Mouse (Mus musculus) liver, adult 2 months (tissue): ENCODE data around the gene Ssh1. TPM values are rescaled to one million over a fixed set of nuclear protein-coding genes. Genes with fewer than 3 reads are reported as not detected.

Source experiments
- DNase-seq: peaks from one replicate; pipeline ENCODE4 v3.0.0-alpha.2; 2011; ENCODE audit warnings: low read depth, low spot score; ENCODE audit errors: extremely low read depth
- H3K27ac ChIP-seq: fragments of 200-500 bp; replicated peaks from 2 replicates; pipeline ENCODE4 v1.5.1; 2012; ENCODE audit warnings: low read depth, mild to moderate bottlenecking, control low read depth, inconsistent platforms, low read length; ENCODE audit not compliant: insufficient read depth
- H3K27me3 ChIP-seq: fragments of 200-500 bp; 2 replicates; pipeline ENCODE4 v1.6.1; 2012; ENCODE audit warnings: mild to moderate bottlenecking, moderate library complexity, low read length, inconsistent platforms; ENCODE audit not compliant: control insufficient read depth, insufficient read depth
- H3K36me3 ChIP-seq: fragments of 200-500 bp; 2 replicates; pipeline ENCODE4 v1.6.1; 2012; ENCODE audit warnings: low read length, inconsistent platforms; ENCODE audit not compliant: control insufficient read depth, insufficient read depth
- H3K4me1 ChIP-seq: fragments of 200-500 bp; 2 replicates; pipeline ENCODE4 v1.6.1; 2011; ENCODE audit warnings: low read length; ENCODE audit not compliant: control insufficient read depth, insufficient read depth
- H3K4me3 ChIP-seq: fragments of 200-500 bp; 2 replicates; pipeline ENCODE4 v1.5.1; 2011; ENCODE audit warnings: low read depth, mild to moderate bottlenecking, control low read depth, low read length, moderate library complexity; ENCODE audit not compliant: insufficient read depth
- H3K79me2 ChIP-seq: fragments of 200-500 bp; 2 replicates; pipeline ENCODE4 v1.6.1; 2012; ENCODE audit warnings: inconsistent platforms, mild to moderate bottlenecking, low read length, moderate library complexity; ENCODE audit not compliant: control insufficient read depth, insufficient read depth
- H3K9ac ChIP-seq: fragments of 200-500 bp; 2 replicates; pipeline ENCODE4 v1.6.1; 2012; ENCODE audit warnings: low read depth, mild to moderate bottlenecking, control low read depth, inconsistent platforms, low read length
- CTCF ChIP-seq: fragments of 200-500 bp; IDR thresholded peaks from 2 replicates; pipeline ENCODE4 v1.5.1; 2011; ENCODE audit warnings: low read depth, low read length, control low read depth
- POLR2A ChIP-seq: fragments of 200-500 bp; IDR thresholded peaks from 2 replicates; pipeline ENCODE4 v1.6.1; 2011; ENCODE audit warnings: low read length, control low read depth; ENCODE audit not compliant: insufficient read depth; ENCODE audit errors: extremely low read depth
- WGBS: fragments of 180-500 bp; shearing (Covaris S2); methylation state at CpG from one replicate; pipeline ENCODE4 v1.1.7; 2018; 5-methylcytosine and 5-hydroxymethylcytosine counted together
- polyA plus RNA-seq: library from polyadenylated mRNA; depleted of rRNA; stranded (reverse); fragments of >200 nt; gene quantifications from 2 replicates; pipeline ENCODE4 v1.2.3, GENCODE M21; 2012
- total RNA-seq: library from RNA; depleted of rRNA; stranded (reverse); fragments of >200 nt; gene quantifications from 2 replicates; pipeline ENCODE4 v1.2.3, GENCODE M21; 2014

Gene Ssh1
- total and polyA plus RNA-seq, 2 experiments = 1.6 to 5.5 TPM

DNA sequence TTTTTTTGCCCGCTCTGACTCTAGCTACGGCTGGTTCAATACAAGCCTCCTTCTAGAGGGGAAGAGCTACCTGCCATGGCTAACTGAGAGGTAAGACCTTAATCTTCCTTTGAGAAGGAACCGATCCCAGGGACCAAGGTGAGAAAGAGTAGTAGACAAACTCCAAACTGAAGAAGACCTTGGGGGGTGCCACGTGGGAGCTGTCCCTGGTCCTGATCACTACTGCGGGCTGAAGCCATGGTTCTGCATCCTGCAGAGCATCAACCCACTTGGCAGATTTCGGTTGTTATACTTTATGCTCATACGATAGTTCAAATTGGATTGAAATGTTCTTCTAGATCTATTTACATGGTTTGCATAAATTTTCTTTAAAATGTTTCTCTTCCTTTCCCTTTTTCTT lies 21.4 kb upstream of the Ssh1 start:
- DNase-seq = no peak
- H3K4me3 ChIP-seq = no peak overlapping the region
- WGBS = 68% methylated on average over 7 of the region's 7 CpGs
- no peak overlapping the region for H3K27ac ChIP-seq
- no peak overlapping the region for H3K9ac ChIP-seq
- no peaks in the 10 kb centered on the region for H3K79me2 ChIP-seq
- TF ChIP-seq CTCF = no peak
- TF ChIP-seq POLR2A = no peak
- H3K4me1 ChIP-seq = no peaks in the 10 kb centered on the region
- H3K27me3 ChIP-seq = no peaks in the 10 kb centered on the region
- no peaks in the 10 kb centered on the region for H3K36me3 ChIP-seq

DNA sequence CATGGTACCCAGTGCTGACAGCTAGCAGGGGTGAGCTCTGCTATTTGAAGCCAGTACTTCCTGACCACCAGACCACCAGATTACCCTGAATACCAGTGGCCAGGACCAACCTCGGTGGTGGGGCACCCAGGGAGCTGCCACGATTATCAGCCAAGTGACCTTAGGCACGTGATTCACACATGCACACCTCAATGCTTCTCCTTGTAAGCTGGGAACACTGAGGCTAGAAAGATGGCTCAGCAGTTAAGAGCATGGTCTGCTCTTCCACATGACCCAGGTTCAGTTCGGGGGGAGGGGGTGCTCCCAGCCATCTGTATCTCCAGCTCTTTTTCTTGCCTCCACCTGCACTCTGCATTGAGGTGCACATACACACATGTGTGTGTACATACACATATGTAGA lies 15.4 kb upstream of the Ssh1 start:
- no peaks in the 10 kb centered on the region for H3K36me3 ChIP-seq
- 65% methylated on average over 4 of the region's 4 CpGs for WGBS
- no peaks in the 10 kb centered on the region for H3K4me1 ChIP-seq
- no peak for DNase-seq
- no peak overlapping the region for H3K9ac ChIP-seq
- H3K27me3 ChIP-seq = no peaks in the 10 kb centered on the region
- no peak overlapping the region for H3K27ac ChIP-seq
- H3K4me3 ChIP-seq = no peak overlapping the region
- H3K79me2 ChIP-seq = no peaks in the 10 kb centered on the region
- TF ChIP-seq POLR2A (no peak), CTCF (no peak)

DNA sequence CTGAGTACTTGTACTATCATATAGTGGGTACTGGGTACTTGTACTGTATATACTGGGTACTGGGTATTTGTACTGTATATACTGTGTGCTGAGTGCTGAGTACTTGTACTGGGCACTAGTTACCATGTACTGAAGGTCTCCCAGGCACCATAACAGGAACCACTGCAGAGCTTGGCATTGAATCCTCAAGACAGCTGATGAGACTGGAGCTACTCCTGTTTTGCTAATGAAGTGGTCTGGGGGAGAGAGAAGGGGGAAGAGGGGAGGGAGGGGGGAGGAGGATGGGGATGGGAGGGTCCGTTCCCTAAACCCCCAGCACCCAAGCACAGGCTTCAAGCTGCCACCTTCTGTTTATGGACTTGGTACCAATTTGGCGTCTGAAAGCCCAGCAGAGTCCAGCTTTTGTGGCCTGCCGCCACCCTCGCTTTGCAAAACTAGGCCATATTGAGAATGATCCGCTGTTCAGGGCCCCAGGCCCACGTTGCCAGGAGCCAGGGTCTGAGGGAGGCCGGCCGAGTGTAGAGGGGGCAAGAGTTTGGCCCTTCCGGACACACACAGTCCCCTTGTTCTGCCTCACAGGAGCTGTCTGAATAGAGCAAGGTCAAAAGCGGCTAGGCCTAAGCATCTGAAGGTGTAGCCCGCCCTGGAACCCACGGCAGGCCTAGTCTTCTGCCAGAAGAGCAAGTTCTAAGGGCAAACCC lies 14.2 kb upstream of the Ssh1 start:
- no peak overlapping the region for H3K4me3 ChIP-seq
- H3K36me3 ChIP-seq = no peaks in the 10 kb centered on the region
- H3K9ac ChIP-seq = no peak overlapping the region
- no peaks in the 10 kb centered on the region for H3K79me2 ChIP-seq
- DNase-seq = no peak
- TF ChIP-seq POLR2A (no peak), CTCF (no peak)
- H3K4me1 ChIP-seq = no peaks in the 10 kb centered on the region
- no peak overlapping the region for H3K27ac ChIP-seq
- 96% methylated on average over 12 of the region's 12 CpGs for WGBS
- H3K27me3 ChIP-seq = no peaks in the 10 kb centered on the region

DNA sequence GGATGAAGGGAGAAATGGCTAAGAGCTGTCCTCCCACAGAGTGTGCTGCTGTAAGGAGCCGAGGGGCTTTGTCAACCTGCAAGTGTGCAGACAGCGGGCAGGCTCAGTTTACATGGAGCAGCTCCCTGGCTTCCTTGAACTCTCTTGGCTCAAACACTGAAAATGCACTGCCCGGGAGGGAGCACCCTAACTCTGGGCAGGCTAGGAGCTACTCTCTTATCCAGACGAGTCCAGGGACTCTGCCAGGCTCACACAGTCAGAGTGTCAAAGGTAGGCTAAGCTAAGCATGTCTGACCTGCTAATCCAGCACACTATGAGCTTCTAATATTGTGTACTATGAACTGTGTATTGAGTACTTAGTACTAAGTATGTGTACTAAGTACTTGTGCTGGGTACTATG lies 13.3 kb upstream of the Ssh1 start:
- H3K79me2 ChIP-seq = no peaks in the 10 kb centered on the region
- TF ChIP-seq CTCF = no peak
- no peak for TF ChIP-seq POLR2A
- DNase-seq = no peak
- H3K4me1 ChIP-seq = no peaks in the 10 kb centered on the region
- H3K27me3 ChIP-seq = no peaks in the 10 kb centered on the region
- no peak overlapping the region for H3K4me3 ChIP-seq
- WGBS = 87% methylated on average over 4 of the region's 4 CpGs
- no peak overlapping the region for H3K9ac ChIP-seq
- H3K36me3 ChIP-seq = no peaks in the 10 kb centered on the region
- no peak overlapping the region for H3K27ac ChIP-seq

DNA sequence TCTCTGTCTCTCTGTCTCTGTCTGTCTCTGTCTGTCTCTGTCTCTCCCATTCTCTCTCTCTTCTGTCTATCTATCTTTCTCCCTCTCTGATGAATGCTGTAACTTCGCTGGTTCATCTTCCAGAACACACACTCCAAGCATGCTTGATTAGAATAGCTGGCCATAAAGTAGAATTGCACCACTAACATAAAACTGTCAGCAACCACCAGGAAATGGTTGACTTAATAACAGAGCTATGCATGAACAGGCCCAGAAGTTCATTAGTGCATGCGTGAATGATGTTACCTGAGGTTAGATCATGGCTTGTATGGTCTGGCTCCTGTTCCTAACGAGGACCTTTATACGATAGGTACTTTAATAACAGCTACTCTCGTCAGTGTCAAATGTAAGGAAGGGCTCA lies 11.4 kb upstream of the Ssh1 start:
- Histone ChIP-seq H3K4me3 (no peak overlapping the region), H3K36me3 (no peaks in the 10 kb centered on the region), H3K79me2 (no peaks in the 10 kb centered on the region), H3K9ac (no peak overlapping the region), H3K27ac (no peak overlapping the region), H3K4me1 (no peaks in the 10 kb centered on the region), H3K27me3 (no peaks in the 10 kb centered on the region)
- TF ChIP-seq POLR2A = no peak
- no peak for TF ChIP-seq CTCF
- DNase-seq = no peak
- 92% methylated on average over 5 of the region's 5 CpGs for WGBS

DNA sequence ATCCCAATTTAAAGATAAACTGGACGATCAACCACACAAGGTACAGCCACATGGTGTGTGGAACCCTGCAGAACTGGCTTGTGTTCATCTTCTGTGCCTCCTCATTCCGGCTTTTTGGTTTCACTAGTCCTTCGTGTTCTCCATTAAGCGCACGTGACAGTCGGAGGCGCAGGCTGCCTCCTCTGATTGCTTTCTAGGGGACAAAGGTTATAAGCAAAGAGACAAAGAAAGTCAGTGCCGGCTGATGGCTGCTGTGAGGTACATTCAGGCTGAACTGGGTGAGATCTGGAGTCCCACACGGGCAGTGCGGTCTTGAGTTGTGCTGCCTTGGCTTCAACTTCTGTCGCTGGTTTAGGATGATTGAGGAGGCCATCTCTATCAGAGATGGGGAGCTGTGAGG lies 10.9 kb upstream of the Ssh1 start:
- no peak for TF ChIP-seq CTCF
- TF ChIP-seq POLR2A = no peak
- H3K9ac ChIP-seq = no peak overlapping the region
- no peaks in the 10 kb centered on the region for H3K79me2 ChIP-seq
- DNase-seq = no peak
- no peaks in the 10 kb centered on the region for H3K27me3 ChIP-seq
- 73% methylated on average over 11 of the region's 11 CpGs for WGBS
- no peak overlapping the region for H3K4me3 ChIP-seq
- H3K27ac ChIP-seq = no peak overlapping the region
- H3K36me3 ChIP-seq = no peaks in the 10 kb centered on the region
- no peaks in the 10 kb centered on the region for H3K4me1 ChIP-seq
